Mouse (Mus musculus) limb, embryonic 11.5 days (tissue): ENCODE measurements around the gene Tmem150b. TPM values are rescaled to one million over a fixed set of nuclear protein-coding genes. Genes with fewer than 3 reads are reported as not detected.
A peak's percentile ranks its signal among the peaks of the same experiment; 100 is the strongest.

ENCODE experiments used
- ATAC-seq: fragments of 200-750 bp; cut with Nextera tagmentation; 2 replicates; pipeline ENCODE4 v1.8.0; 2017; ENCODE audit warnings: low read depth; ENCODE audit not compliant: insufficient number of reproducible peaks, low FRiP score, low TSS enrichment
- DNase-seq: peaks from one replicate; pipeline ENCODE4 v3.0.0-alpha.2; 2015; ENCODE audit warnings: low spot score
- H3K27ac ChIP-seq: fragments of 300-500 bp; sonication (generic); replicated peaks from 2 replicates; pipeline ENCODE4 v1.5.1; 2014; ENCODE audit warnings: low read depth, mild to moderate bottlenecking, low read length
- H3K27me3 ChIP-seq: fragments of 300-500 bp; sonication (generic); 2 replicates; pipeline ENCODE4 v1.6.1; 2014; ENCODE audit warnings: mild to moderate bottlenecking, low read length, mixed read lengths; ENCODE audit not compliant: control insufficient read depth, insufficient read depth
- H3K36me3 ChIP-seq: fragments of 300-500 bp; sonication (generic); 2 replicates; pipeline ENCODE4 v1.6.1; 2014; ENCODE audit warnings: mild to moderate bottlenecking, low read length, moderate library complexity, mixed read lengths; ENCODE audit not compliant: control insufficient read depth, insufficient read depth
- H3K4me1 ChIP-seq: fragments of 300-500 bp; sonication (generic); 2 replicates; pipeline ENCODE4 v1.6.1; 2014; ENCODE audit warnings: low read length, mixed read lengths; ENCODE audit not compliant: control insufficient read depth, insufficient read depth
- H3K4me2 ChIP-seq: fragments of 300-500 bp; sonication (generic); 2 replicates; pipeline ENCODE4 v1.6.1; 2014; ENCODE audit warnings: low read depth, mild to moderate bottlenecking, moderate library complexity; ENCODE audit not compliant: severe bottlenecking
- H3K4me3 ChIP-seq: fragments of 300-500 bp; sonication (generic); 2 replicates; pipeline ENCODE4 v1.5.1; 2014; ENCODE audit warnings: low read depth, low read length
- H3K9ac ChIP-seq: fragments of 300-500 bp; sonication (generic); 2 replicates; pipeline ENCODE4 v1.6.1; 2014; ENCODE audit warnings: mild to moderate bottlenecking, low read length
- H3K9me3 ChIP-seq: fragments of 300-500 bp; sonication (generic); 2 replicates; pipeline ENCODE4 v1.6.1; 2016; ENCODE audit warnings: low read length; ENCODE audit not compliant: control insufficient read depth
- WGBS: fragments of 180-500 bp; shearing (Covaris S2); extraction: QIAGEN DNeasy Blood & Tissue Kit; methylation state at CpG from one replicate; pipeline ENCODE4 v1.1.7; 2014; 5-methylcytosine and 5-hydroxymethylcytosine counted together
- polyA plus RNA-seq: library from polyadenylated mRNA; unstranded; fragments of >200 nt; fragmentation: Nextera tagmentation; extraction: Ambion mirVana; gene quantifications from 2 replicates; pipeline ENCODE4 v1.2.1, GENCODE M21; 2014

Tmem150b gene
- polyA plus RNA-seq, result 0.16 and 0.19 TPM in 2 replicates

DNA sequence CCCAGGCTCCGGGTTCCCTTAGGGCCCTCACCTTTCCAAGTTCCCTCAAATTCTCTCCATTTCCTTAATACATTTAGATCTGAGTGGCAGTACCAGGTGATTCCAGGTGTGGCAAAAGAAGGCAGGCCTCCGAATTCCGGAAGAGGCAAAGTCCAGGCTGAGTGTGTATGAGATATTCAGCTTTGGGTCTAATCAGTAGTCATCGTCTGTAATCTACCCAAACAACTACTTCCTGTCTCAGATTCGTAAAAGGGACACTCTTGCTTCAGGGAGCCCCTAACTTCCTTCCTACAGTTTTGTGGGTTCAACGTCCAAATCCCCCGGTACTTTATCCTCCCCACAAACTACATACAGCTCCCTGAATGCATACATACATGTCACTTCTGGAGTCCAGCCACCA is at the start of gene Tmem150b:
TSS of gene Tmem150b (minus strand) at position 81 of the 400 bp plus-strand sequence.
- 83% methylated on average over 7 of the region's 7 CpGs for WGBS
- no peak for DNase-seq
- Histone ChIP-seq H3K4me3 (no peak within 1 kb of the TSS), H3K4me1 (no peaks in the 10 kb centered on the region), H3K36me3 (no peaks in the 10 kb centered on the region), H3K9me3 (no peaks in the 10 kb centered on the region), H3K27ac (no peak within 1 kb of the TSS), H3K27me3 (no peaks in the 10 kb centered on the region), H3K4me2 (no peak within 1 kb of the TSS), H3K9ac (no peak within 1 kb of the TSS)
- no peak for ATAC-seq

DNA sequence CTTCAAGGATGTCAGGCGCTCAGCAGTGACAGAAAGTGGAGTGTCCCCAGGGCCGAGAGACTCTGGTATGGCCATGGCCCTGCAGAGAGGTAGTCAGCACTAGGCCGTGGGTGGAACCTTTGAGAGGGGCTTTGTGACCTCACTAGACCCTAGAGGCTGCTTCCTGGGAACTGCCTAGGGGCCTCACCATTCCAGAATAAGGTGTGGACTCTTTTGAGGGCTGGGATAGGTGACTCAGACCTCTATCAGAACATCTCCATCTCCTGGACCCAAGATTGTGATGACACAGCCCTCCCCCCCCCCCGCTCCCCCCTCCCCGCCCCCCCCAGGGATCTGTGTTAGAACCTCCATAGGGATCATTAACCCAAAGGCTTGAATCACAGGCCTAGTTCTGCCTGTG is 46.2 kb upstream of the Tmem150b start, which contains the start of gene Fam71e2:
TSS of gene Fam71e2 (minus strand) at position 101 of the 400 bp plus-strand sequence.
- DNase-seq, result no peak
- Histone ChIP-seq H3K27ac (no peak within 1 kb of the TSS), H3K9me3 (no peaks in the 10 kb centered on the region; the same call in 1 of the 2 replicates), H3K9ac (no peak within 1 kb of the TSS), H3K27me3 (peaks cover 8% of the 10 kb centered on the region), H3K4me3 (no peak within 1 kb of the TSS), H3K36me3 (no peaks in the 10 kb centered on the region), H3K4me2 (no peak within 1 kb of the TSS), H3K4me1 (no peaks in the 10 kb centered on the region)
- ATAC-seq, result no peak
- 84% methylated on average over 5 of the region's 5 CpGs for WGBS

DNA sequence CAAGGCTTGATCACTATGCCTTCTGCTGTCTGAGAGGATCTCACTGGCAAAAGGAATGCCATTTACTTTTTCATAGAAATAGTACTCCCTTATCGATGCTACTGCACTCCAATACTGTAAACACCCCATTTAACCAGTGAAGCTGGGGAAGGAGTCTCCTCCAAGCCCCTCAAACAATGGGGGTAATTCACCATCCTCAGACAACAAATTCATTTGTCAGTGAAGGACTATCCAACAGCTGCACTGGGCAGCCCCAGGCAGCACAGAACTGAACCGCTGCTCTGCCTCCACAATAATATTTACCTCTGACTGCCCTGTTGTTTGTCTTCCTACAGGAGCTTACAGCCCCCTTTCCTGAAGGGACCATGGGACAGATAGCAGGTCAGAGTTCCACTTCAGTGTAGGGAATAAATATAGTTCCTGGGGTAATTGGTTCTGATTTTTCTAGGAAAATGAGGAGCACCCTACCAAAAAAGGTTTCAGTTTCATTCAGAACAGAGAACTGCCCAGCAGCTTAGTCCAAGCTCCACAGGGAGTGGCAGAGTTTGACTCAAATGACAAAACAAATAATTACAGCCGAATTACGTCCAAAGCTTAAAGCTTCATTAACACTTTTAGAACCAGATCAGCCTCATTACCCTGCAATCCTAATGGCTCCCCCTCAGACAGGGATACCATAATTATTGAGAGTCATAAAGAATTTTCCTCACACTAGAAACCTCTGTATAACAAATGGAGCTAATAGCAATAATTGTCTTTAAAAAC is 40.1 kb upstream of the Tmem150b start:
- Histone ChIP-seq H3K4me1 (no peaks in the 10 kb centered on the region), H3K27ac (no peak overlapping the region), H3K9me3 (no peaks in the 10 kb centered on the region), H3K4me3 (no peak overlapping the region), H3K27me3 (no peaks in the 10 kb centered on the region), H3K9ac (no peak overlapping the region), H3K36me3 (no peaks in the 10 kb centered on the region), H3K4me2 (no peak overlapping the region)
- no peak for DNase-seq
- 27% methylated on average over 4 of the region's 4 CpGs for WGBS
- ATAC-seq, result no peak

DNA sequence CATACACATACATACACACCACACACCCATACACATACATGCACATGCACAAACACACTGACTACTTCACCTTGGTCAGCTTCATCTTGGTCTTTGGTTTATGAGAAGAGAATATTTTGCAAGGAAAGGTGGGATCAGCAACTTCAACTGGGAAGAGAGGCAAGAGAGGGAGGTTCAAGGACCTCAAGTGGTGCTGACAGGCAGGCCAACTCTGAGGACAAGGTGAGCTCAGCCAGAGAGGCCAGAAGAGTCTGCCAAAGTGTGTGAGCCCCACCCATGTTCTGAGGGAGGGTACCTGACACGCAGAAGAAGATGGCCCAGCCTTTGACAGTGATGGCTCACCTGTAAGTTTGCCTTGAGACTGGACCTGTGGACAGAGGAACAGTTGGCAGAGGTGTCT is 34.6 kb upstream of the Tmem150b start:
- no peaks in the 10 kb centered on the region for H3K9me3 ChIP-seq
- H3K9ac ChIP-seq, result no peak overlapping the region
- H3K4me1 ChIP-seq, result no peaks in the 10 kb centered on the region
- WGBS, result 41% methylated on average over 1 of the region's 1 CpGs
- H3K27ac ChIP-seq, result no peak overlapping the region
- ATAC-seq, result no peak
- H3K27me3 ChIP-seq, result no peaks in the 10 kb centered on the region
- H3K36me3 ChIP-seq, result no peaks in the 10 kb centered on the region
- no peak overlapping the region for H3K4me3 ChIP-seq
- DNase-seq, result no peak
- H3K4me2 ChIP-seq, result no peak overlapping the region

DNA sequence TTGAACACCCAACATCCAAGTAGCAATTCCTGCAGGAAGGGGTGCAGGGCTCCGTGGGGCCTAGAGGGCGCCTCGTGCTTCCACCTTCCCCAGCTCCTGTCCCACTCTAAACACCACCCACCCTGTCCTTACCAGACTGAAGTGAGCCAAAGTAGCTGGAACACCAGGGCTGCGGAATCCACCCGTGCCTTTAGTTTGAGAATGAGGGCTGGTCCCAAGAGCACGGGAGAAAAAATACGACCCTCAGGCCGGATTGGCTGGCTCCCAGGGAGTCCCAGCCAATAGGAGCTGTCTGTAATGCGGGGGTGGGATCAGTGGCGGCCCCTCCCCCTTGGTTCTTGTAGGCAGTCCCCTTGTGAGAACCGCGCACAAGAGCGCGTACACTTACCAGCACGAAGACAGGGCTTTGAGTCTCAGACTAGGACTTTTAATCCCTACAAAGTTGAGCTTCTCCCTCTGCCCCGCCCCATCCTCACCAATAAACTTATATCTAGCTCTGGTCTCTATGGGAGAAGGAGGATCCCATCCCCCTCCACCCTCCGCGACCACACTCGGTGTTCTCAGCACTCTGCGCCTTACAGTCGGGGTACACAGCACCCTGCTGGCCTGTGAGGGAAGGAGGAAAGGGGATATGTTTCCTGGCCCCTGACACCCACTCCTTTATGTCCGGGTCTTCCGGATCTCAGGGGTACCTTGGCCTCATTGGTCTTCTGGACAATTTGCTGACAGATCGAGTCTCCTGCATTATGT is 27.9 kb upstream of the Tmem150b start, which contains the start of gene Cox6b2:
TSS of gene Cox6b2 (minus strand) at position 274 of the 750 bp plus-strand sequence.
- H3K27ac ChIP-seq, result no peak within 1 kb of the TSS
- no peak within 1 kb of the TSS; the same call in 1 of the 2 replicates for H3K9ac ChIP-seq
- peaks cover 9% of the 10 kb centered on the region for H3K4me1 ChIP-seq
- peak within 1 kb of the TSS; percentile 33 for H3K4me3 ChIP-seq
- ATAC-seq, result peak; percentile 94
- DNase-seq, result peak; percentile 94
- peak within 1 kb of the TSS; percentile 39 for H3K4me2 ChIP-seq
- H3K27me3 ChIP-seq, result no peaks in the 10 kb centered on the region
- 5% methylated on average over 24 of the region's 24 CpGs for WGBS
- H3K9me3 ChIP-seq, result no peaks in the 10 kb centered on the region
- no peaks in the 10 kb centered on the region; the same call in 1 of the 2 replicates for H3K36me3 ChIP-seq

DNA sequence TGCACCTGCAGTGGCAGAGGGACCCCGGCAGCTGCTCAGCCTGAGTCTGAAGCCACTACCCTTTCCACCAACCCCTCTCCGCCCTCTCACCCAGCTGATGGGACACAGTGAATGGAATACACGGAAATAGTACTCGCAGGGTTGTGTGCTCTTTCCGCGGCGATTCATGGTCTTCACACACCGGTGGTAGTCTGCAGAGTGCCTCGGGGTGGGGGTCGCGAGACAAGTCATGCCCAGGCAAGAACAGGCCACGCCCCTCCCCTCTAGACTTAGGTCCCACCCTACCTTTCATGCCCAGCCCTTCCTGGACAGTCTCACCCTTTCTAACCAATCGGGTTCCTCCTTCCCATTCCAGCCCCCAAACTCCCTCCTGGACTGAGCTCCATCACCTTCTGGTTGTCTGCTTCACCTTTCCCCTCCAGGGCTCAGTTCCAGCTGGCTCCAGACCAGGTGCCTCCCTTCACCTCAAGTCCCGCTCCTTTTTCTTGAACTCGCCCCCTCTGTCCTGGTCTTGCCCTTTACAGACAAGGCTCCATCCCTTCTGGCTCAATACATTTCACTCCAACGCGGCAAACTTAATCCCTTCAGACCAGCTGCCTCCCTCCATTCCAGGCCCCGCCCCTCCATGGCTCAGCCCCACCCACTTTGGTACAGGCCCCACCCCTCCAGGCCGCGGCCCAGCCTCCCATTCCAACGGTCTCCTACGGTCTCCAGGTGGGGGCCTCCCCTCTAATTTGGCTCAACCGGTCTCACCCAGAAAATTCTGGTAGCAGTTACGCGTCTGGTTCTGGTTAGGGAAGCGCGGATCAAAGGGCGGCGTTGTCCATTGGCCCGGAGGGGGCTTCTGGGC is 27.1 kb upstream of the Tmem150b start:
- H3K4me1 ChIP-seq, result peaks cover 9% of the 10 kb centered on the region
- H3K4me3 ChIP-seq, result peak overlapping the region; percentile 33
- H3K9me3 ChIP-seq, result no peaks in the 10 kb centered on the region
- no peak overlapping the region for H3K9ac ChIP-seq
- no peak overlapping the region for H3K27ac ChIP-seq
- DNase-seq (peak; percentile 82), ATAC-seq (peak; percentile 77)
- H3K36me3 ChIP-seq, result no peaks in the 10 kb centered on the region; the same call in 1 of the 2 replicates
- 1% methylated on average over 30 of the region's 30 CpGs for WGBS
- H3K4me2 ChIP-seq, result peak overlapping the region; percentile 39
- no peaks in the 10 kb centered on the region for H3K27me3 ChIP-seq

DNA sequence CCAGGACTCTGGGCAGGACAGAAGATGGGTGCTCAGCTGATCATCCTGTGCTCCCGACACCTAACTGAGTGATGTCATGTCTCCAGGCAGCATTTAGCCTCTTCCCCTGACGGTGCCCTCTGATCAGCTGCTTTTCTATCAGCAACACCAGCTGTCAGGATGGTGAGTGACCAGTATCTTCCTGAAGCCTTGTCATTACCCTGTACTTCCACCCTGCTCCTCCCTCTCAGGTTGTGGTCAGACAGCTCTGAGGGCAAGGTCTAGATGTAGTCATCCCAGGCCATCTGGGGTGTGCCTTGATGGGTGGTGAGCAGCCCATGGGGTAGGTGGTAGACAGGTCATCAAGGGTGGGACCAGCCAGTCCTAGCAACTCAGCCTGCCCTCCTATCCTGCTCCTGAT is 24.1 kb upstream of the Tmem150b start:
- DNase-seq, result no peak
- no peak overlapping the region for H3K4me2 ChIP-seq
- H3K4me3 ChIP-seq, result no peak overlapping the region
- no peak for ATAC-seq
- H3K9ac ChIP-seq, result no peak overlapping the region
- H3K36me3 ChIP-seq, result peaks cover 3% of the 10 kb centered on the region
- H3K4me1 ChIP-seq, result peaks cover 9% of the 10 kb centered on the region
- no peaks in the 10 kb centered on the region for H3K9me3 ChIP-seq
- no peak overlapping the region for H3K27ac ChIP-seq
- 90% methylated on average over 2 of the region's 2 CpGs for WGBS
- H3K27me3 ChIP-seq, result no peaks in the 10 kb centered on the region

DNA sequence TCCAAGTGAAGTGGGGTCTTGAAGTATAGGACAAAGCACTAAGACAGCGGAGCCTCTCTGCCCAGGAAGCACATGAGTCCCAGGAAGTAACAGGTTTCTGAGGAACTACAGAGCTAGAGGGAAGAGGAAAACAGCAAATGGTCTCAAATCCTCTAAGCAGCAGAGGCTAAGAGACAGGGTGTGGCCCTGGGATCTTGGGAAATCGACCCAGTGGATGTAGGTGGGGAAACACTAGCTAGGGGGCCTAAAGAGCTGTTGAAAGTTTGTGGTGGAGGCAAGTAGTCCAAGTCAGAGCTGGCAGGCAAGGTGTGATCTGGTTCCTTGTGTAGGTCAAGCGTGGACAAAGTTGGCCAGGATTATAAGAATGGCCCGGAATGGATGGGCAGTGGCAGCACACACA is 23.3 kb upstream of the Tmem150b start:
- 74% methylated on average over 4 of the region's 4 CpGs for WGBS
- Histone ChIP-seq H3K4me3 (no peak overlapping the region), H3K27ac (no peak overlapping the region), H3K4me2 (no peak overlapping the region), H3K9ac (no peak overlapping the region), H3K9me3 (no peaks in the 10 kb centered on the region), H3K36me3 (peaks cover 3% of the 10 kb centered on the region), H3K4me1 (peaks cover 9% of the 10 kb centered on the region), H3K27me3 (no peaks in the 10 kb centered on the region)
- no peak for ATAC-seq
- no peak for DNase-seq
